Mouse (Mus musculus) v-Abl transformed pro-B cells (cell line): Measurements from ENCODE around the gene Zfp239.

ENCODE experiments used
- in situ Hi-C, 2 experiments: fragments of 400-800 bp; cut with MboI; formaldehyde crosslinking; loops; one replicate each; pipeline ENCODE4 v1.15.1; 2025; ENCODE audit not compliant: unreplicated experiment in 2 of 2

Zfp239 gene

DNA sequence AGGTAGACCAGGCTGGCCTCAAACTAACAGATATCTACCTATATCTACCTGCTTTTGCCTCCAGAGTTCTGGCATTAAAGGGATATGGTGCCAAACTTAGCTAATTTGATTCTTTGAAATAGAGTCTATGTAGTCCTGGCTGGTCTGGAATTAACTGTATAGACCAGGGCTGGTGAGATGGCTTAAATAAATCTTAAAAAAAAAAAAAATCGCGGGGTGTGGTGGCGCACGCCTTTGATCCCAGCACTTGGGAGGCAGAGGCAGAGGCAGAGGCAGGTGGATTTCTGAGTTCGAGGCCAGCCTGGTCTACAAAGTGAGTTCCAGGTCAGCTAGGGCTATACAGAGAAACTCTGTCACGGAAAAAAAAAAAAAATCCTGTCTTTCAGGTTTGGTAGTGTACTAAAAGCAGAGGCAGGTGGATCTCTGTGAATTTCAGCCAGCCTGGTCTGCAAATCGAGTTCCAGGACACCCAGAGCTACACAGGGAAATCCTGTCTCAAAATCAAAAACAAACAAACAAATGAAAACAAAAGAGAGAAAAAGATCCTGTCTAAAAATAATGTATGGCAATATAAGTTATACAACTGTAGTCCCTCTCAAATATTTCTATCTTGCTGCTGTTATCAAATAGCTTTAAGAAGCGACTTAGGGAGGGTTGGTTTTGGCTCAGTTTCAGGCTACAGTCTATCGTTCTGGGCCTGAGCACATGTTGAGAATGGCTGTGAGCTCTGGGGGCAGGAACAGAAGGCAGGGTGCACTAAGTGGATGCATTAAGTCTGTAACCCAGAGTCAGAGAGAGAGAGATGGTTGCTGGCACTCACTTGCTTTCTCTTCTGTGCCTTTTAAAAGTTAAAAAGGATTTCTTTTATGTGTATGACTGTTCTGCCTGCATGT lies 39.9 kb downstream of the Zfp239 start:
- in situ Hi-C loops: loop anchor here (10.0 to 25.0 kb wide), 2 partner anchors 1227 to 1486 kb away; partner anchors contain the start of gene Rassf4 (in 1 of the 2)

DNA sequence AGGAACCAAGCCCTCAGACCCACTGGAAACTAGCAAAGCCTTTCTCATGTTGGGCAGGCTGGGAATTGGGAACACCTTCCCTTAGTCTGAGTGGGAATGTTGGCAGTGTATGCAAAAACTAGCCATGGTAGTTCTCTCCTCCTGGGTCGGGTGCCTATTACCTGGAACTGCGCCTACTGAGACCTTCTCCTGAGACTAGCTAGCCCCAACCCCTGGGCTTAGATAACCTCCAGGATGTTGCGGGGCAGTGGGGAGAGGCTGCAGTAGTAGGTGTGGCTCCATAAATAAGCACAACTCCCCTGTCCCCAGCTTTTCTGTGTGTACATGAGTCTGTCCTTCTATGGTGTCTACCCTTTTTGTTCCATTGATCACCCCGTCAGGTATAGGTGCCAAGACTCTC lies 40.7 kb downstream of the Zfp239 start:
- in situ Hi-C loops: loop anchor here (10.0 to 25.0 kb wide), 2 partner anchors 1228 to 1485 kb away; partner anchors contain the start of gene Rassf4 (in 1 of the 2)

DNA sequence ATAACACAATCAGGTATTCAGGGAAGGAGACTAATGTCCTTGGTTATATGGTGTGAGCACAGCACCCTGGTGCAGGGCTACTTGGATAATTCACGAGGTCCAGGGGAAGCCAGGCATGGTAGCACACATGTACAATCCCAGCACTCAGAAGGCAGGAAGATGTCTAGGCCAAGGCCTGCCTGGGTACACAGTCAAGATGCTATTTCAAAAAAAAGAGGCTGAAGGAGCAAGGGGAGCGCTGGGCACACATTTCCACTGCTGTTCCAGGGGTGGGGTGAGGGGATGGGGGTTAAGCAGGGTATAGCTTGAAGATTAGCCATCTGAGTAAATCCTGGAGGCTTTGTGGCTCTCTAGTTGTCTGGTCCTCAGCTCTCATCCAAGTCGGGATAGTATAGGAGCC lies 41.9 kb downstream of the Zfp239 start:
- in situ Hi-C loops: loop anchor here (10.0 to 25.0 kb wide), 2 partner anchors 1229 to 1483 kb away; partner anchors contain the start of gene Rassf4 (in 1 of the 2)

DNA sequence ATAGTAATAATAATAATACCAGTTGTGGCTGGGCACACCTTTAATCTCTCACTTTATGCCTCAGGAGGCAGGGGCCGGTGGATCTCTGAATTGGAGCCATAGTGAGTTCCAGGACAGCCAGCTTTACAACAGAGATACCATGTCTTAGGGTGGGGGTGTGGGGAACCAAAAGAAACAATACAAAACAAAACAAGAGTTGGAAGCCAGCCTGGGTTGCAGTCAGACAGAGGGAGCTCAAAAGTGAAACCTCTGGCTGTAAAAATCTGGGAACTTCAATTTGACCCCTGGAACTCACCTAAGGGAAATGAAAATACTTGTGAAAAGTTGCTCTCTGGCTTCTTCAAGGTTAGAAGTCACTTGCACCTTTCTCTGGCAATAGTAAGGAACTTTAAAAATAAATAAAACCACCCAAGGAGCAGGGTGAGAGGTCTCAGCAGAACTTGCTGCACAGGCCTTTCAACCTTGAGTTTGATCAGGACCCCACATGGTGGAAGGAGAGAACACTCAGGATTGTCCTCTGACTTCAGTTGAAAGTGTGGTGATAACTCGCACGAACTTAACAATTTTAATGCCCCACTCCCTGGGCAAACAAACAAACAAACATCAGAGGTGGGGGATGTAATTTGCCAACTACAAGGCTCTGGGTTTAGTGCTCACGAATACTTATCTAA lies 43.5 kb downstream of the Zfp239 start:
- in situ Hi-C loops: loop anchor here (10.0 to 25.0 kb wide), 2 partner anchors 1231 to 1482 kb away; partner anchors contain the start of gene Rassf4 (in 1 of the 2)

DNA sequence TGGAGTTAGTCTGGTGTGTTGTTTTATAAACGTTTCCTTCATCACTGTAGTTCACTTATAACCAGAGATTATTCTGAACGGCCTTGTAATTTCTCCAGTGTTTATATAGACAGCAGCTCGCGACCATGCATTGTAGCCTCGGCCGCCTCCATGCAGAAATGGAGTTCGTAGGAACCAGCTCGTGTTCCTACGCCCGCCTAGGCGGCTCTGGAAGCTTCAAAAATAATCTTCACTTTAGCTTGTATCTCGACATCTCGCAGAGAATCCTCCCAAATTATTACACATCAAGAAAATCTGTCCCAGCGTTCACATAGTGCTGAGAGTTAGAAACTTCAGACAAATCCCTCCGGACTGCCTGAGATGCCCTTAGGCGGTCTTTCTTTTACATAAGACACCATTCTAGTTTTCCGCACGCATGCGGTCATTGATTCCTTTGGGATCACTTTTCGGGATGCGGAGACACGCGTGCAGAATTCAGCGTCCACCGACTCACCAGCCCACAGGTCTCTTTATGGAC lies 44.2 kb downstream of the Zfp239 start:
- in situ Hi-C loops: loop anchor here (10.0 to 25.0 kb wide), 2 partner anchors 1231 to 1481 kb away; partner anchors contain the start of gene Rassf4 (in 1 of the 2)

DNA sequence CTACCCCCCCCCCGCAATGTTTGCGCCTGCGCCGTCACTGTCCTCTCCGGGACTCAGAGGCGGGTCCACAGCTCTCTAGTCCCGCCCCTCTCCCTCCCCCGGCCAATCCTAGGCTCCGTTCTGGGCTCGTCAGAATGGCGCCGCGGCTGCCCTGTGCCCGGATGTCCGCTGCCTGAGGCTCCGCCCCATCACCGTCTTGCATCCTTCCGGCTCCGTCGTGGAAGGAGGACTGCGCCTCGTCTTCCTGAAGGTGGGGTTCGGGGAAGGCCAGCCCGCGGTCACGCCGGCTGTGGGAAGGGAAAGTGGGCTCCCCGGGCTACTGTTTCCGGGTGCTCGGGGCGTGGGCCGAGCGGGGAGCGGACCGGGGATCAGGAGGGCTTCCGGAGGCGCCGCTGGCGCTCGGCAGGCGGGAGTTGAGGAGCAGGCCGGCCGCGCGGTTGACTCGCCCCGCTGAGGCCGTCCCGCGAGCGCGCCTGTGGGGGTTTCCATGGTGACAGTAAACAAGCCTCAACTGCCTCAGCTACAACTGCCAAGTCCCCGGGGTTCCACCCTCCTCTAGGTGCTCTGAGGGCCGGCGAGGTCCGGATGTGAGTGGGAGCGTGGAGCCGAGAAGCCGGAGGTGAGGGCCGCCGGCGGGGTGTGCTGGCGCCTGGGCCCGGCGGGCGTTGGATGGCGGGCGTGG lies 44.8 kb downstream of the Zfp239 start:
- in situ Hi-C loops: loop anchor here (10.0 to 25.0 kb wide), 2 partner anchors 1232 to 1481 kb away; partner anchors contain the start of gene Rassf4 (in 1 of the 2)

DNA sequence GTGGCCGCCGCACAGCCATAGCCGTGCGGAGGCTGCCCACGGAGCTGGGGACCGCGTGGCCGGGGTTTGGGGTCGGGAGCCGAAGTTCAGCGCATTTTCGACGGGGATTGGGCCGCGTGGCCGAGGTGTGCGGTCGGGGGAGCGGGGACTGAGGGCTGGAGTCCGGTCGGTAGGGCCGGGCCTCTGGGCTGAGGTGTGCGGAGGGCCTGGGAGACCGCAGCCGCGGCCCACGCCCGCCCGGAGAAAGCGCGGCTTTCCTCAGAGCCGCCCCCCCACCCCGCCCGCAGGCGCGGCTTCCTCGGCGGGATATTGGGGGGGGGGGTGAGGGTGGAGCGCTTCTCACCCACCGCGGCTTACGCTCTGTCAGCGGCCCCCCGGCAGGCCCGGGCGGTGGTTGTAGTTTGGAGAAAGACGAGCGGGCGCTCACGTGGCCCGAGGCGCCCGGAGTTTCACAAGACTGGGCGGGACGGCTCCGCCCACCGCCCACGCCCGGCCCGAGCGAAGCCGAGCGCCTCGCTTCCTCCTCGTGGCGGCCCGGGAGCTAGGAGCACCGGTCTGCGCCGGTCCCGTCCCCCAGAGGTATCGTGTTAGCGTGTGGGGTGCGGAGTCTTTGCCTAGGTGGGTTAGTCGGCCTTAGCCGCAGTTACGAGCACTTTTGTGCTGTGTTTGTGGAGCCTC lies 45.5 kb downstream of the Zfp239 start:
- in situ Hi-C loops: loop anchor here (10.0 to 25.0 kb wide), 2 partner anchors 1233 to 1480 kb away; partner anchors contain the start of gene Rassf4 (in 1 of the 2)

DNA sequence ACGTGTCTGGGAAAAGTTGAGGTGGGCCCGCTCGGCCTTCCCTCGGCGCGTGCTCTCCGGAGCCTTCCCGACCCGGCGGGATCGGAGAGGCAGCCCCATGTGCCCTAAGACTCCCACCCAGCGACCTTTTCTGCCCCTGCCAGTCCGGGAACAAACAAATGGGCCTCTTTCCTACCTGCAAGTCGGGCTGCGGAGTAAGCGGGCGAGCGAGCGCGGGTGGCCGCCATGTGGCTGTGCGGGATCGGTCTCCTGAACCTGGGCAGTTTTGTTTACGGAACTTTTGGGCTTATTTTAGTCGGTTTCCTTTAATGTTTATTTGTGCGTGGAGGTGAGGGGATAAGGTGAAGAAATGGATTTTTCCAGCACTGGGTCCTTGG lies 46.1 kb downstream of the Zfp239 start:
- in situ Hi-C loops: loop anchor here (10.0 to 25.0 kb wide), 2 partner anchors 1233 to 1479 kb away; partner anchors contain the start of gene Rassf4 (in 1 of the 2)

DNA sequence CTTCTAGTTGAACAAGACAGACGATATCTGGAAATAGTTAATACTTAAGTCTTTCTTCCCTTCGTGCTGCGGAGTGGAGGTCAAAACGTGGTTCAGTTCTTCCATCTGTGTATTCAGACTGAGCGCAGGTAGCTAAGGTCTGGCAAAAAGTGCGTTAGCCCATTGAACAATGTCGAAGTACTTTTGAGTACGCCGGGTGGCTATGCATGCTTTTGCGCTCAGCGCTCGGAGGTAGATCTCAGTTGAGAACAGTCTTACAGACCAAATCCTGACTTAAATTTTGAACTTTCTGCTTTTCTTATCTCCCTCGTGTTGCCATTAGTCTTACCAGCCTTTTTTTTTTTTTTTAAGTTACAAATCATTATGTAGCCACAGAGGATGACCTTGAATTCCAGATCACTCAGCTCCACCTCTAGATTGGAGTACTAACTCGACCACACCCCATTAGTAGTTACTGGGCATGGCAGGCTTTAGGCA lies 46.6 kb downstream of the Zfp239 start:
- in situ Hi-C loops: loop anchor here (10.0 to 25.0 kb wide), 2 partner anchors 1234 to 1479 kb away; partner anchors contain the start of gene Rassf4 (in 1 of the 2)

DNA sequence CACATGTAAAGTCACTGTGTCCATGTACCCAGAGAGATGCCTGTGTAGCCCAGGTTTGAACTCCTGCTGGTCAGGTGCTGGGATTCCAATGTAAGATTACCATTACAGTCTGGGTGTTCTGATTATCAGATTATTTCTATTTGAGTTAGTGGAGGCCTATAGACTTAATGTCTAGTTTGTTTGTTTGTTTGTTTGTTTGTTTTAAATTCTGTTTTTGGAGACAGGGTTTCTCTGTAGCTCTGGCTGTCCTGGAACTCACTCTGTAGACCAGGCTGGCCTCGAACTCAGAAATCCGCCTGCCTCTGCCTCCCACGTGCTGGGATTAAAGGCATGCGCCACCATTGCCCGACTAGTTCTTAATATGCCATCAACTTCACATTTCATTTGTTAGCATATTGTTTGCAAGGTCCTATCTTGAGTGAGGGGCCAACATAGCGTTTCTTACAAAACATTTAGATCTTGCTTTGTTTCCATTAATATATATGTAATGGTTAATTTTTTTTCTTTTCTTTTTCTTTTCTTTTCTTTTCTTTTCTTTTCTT lies 48.3 kb downstream of the Zfp239 start:
- in situ Hi-C loops: loop anchor here in 1 of 2 experiments (25.0 kb wide), 1 partner anchor 1477 kb away; no protein-coding TSS in a partner anchor

DNA sequence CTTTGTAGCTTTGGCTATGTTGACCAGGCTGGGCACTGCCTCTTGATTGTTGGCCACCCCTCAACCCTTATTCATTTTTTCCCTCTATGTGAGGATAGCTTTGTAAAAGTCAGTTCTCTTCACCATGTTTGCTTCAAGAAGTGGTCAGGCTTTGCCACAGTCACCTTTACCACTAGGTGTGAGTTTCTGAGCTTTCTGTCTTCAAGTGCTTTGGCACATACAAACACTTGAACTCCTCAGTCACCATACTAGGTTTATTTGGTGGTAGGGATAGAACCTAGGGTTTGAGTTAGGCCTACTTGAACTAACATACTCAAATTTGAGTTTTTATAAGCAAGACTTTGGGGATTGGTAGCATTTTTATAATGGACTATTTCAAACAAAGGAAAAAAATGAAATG lies 52.6 kb downstream of the Zfp239 start:
- in situ Hi-C loops: loop anchor here in 1 of 2 experiments (25.0 kb wide), 1 partner anchor 1473 kb away; no protein-coding TSS in a partner anchor

DNA sequence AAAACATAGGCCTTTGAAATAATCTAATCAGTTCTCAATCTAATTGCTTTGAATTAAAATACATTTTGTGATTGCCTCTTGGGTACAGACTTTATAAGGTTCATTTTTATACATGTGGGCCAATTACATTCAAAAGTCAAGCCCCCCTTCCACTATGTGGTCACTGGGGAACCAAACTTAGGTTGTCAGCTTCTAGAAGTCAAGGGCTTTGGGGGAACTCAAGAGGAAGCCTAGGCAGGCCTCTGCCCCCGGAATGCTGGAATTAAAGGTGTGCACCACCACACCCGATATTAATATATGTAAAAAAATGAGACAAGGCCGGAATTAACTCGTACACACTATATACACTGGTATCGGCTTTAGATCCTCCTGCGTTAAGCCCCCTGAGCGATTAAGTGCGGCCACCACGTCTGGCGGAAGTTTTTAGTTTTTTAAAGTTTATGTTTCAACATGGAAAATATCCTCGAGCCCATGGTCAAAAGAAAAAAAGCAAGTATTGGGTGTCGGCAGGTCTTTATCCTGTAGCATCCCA lies 54.4 kb downstream of the Zfp239 start:
- in situ Hi-C loops: loop anchor here (5.0 to 25.0 kb wide), 3 partner anchors 34 to 1471 kb away; no protein-coding TSS in a partner anchor

DNA sequence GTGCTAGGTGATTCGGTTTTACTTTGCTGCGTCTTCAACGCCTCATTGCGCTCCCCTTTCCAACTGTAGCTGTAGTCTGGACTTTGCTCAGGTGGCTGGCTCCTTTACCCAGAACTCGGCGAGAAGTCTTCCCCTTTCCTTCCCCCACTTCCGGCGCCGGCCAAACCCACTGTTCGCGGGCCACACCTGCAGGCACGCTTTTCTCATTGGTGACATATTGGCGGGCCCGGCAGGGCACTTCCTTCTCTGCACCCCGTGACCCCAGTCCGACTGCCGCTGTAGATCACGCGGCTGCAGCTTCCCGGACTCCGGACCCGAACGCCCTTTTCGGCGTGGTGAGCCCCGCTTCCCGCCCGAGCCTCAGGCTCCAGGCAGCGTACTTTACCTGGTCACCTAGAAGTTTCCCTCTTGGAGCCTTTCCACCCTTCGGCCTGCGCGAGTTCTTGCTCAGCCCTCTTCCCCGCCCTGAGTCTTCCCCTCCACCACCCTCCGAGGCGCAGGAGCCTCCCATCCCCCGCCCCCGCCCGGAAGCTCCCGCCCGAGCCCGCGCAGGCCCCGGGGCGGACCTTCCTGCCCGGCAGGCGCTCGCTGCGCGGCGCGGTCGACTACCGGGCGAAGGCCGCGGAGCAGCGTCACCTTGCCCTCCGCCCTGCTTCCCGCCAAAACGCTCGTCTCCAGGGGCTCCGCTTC lies 55.0 kb downstream of the Zfp239 start:
- in situ Hi-C loops: loop anchor here (5.0 to 25.0 kb wide), 3 partner anchors 35 to 1470 kb away; no protein-coding TSS in a partner anchor

DNA sequence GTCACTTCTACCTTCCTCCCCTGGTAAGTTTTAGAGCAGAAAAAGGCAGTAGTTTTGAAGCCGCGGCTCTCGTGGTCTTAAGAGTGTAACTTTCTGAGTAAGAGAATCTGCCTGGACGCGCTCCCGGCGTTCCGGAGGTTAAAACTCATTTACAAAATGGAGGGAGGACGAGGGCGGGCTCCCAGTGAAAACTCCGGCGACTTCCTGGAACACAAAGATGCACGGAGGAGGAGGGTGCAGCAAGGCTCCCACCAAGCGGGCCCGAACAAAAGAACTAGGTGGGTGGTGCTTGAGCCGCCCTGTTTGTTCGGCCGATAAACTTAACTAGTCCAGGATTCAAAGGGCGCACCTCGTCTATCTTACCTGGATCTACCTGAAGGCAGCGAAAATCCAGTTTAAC lies 55.7 kb downstream of the Zfp239 start:
- in situ Hi-C loops: loop anchor here (5.0 to 25.0 kb wide), 3 partner anchors 35 to 1470 kb away; no protein-coding TSS in a partner anchor

DNA sequence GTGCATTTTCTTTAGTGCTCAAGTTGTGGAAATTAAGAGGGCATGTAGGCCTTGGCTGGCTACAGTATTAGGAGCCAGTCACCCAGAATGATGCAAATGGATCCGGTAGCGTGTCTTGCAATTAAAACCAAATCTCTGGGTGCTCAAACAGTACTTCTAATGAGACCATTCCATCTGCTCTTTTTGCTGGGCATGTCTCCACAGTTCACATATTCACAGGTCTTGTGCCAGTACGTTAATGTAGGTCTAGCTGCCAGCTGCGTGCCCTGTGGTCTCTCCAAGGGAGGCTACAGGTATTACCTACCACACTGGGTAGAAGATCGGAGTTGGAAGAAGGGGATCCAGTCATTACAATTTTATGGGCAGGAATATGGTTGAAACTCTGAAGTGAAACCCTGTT lies 56.1 kb downstream of the Zfp239 start:
- in situ Hi-C loops: loop anchor here (5.0 to 25.0 kb wide), 3 partner anchors 36 to 1469 kb away; no protein-coding TSS in a partner anchor

DNA sequence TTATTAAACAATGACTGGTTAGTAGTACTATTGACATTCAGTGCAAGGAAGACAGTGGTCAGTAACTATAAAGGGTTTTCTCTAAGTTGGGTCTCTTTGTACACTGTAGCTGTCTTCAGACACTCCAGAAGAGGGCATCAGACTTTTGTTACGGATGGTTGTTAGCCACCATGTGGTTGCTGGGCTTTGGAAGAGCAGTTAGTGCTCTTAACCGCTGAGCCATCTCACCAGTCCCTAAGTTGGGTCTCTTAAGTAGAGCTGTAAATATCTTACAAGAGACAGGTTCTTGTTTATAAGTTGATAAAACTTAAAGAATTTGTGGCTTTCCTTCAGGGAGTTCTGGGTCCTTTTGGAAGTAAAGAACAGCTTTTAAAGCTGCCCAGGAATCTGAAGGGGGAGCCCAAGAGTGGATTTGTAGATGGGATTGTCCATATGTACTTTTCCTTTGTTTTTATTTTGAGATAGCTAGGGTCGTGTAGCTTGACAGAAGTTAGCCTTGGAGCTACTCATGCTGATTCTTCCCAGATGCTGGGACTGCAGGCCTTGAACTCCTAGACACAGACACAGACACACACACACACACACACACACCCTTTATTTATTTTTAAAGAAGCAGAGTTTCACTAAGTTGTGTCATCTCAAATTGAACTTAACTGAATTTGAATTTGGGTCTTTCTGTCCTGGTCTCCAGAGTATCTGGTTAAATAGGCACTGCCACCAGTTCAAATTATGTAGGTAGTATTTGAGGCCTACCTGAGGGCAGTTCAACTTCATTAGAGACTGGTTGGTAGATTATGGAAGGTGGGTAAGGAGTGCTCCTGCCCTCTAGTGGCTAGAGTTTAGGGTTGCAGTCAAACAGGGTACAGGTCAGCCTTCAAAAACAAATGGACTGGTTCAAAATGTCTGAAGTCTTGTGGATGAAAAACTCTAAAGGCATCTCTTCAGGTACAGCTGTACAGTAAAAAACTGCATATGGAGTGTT lies 59.0 kb downstream of the Zfp239 start:
- in situ Hi-C loops: loop anchor here (5.0 to 25.0 kb wide), 3 partner anchors 66 to 1466 kb away; no protein-coding TSS in a partner anchor
